In genomic region chr16:38753631-38754030, GRCm38 (mm10) we compare ENCODE assay signal across 10 mouse cellular contexts. TPM values are rescaled to one million over a fixed set of nuclear protein-coding genes. Genes with fewer than 3 reads are reported as not detected.
A peak's percentile ranks its signal among the peaks of the same experiment; 100 is the strongest.
DNase-seq lines count a peak whose midpoint lies in the region; ATAC-seq and TF ChIP-seq lines count a peak whose summit lies in the region.
"Had no signal": no experiment of that assay in that cellular context is flagged by ENCODE, and none has a peak within 500 bp of the region (broad histone marks: within the 10 kb centered on the region; RNA-seq: fewer than 3 reads in every experiment).

No protein-coding gene starts in this region.

- no peak for TF ChIP-seq EP300 in stomach, postnatal 0 days (optimal IDR thresholded peaks at IDR 0.05)

- peaks cover 17% of the 10 kb centered on the region for H3K4me1 ChIP-seq in hindbrain, embryonic 10.5 days (replicated peaks)
- H3K4me1 ChIP-seq in hindbrain, embryonic 12.5 days: peaks cover 5% of the 10 kb centered on the region; the same call in 1 of the 2 replicates
- H3K4me1 ChIP-seq in stomach, postnatal 0 days (replicated peaks; ENCODE audit: control insufficient read depth, insufficient read depth): no peaks in the 10 kb centered on the region

- WGBS in hindbrain, embryonic 10.5 days: 57% methylated on average over 11 of the region's 11 CpGs
- WGBS in hindbrain, embryonic 12.5 days: 57% methylated on average over 11 of the region's 11 CpGs
- WGBS in stomach, postnatal 0 days: 59% methylated on average over 11 of the region's 11 CpGs

- no peaks in the 10 kb centered on the region for H3K27me3 ChIP-seq in hindbrain, embryonic 10.5 days (ENCODE audit: insufficient read depth, poor library complexity, severe bottlenecking)
- no peaks in the 10 kb centered on the region for H3K27me3 ChIP-seq in hindbrain, embryonic 12.5 days
- no peaks in the 10 kb centered on the region for H3K27me3 ChIP-seq in stomach, postnatal 0 days (ENCODE audit: control insufficient read depth, insufficient read depth, low read length)
- H3K27me3 ChIP-seq: intestine, embryonic 15.5 days had no signal

- H3K36me3 ChIP-seq in hindbrain, embryonic 10.5 days: peaks cover 19% of the 10 kb centered on the region
- peaks cover 9% of the 10 kb centered on the region; the same call in 1 of the 2 replicates for H3K36me3 ChIP-seq in hindbrain, embryonic 12.5 days
- H3K36me3 ChIP-seq in stomach, postnatal 0 days (ENCODE audit: control insufficient read depth, insufficient read depth, low read length): peaks cover 3% of the 10 kb centered on the region; the same call in 1 of the 2 replicates
- H3K36me3 ChIP-seq: intestine, embryonic 15.5 days had no signal

- DNase-seq in embryo, embryonic 10 days (ENCODE audit: low spot score): peak; percentile 54
- DNase-seq in embryo, embryonic 9.5 days (ENCODE audit: extremely low spot score): no peak
- peak; percentile 52 for DNase-seq in hindbrain, embryonic 10.5 days (ENCODE audit: low spot score)
- peak; percentile 11 for DNase-seq in right cerebral cortex, postnatal 14 days
- no peak for DNase-seq in right cerebral cortex, postnatal 25 days
- DNase-seq in stomach, postnatal 0 days (ENCODE audit: low spot score): no peak
- no peak for DNase-seq in kidney, postnatal 36 days
- DNase-seq: thymus, postnatal 36 days had no signal

- no peak overlapping the region for H3K4me2 ChIP-seq in hindbrain, embryonic 12.5 days (replicated peaks)
- H3K4me2 ChIP-seq in stomach, postnatal 0 days (replicated peaks; ENCODE audit: low read depth): no peak overlapping the region
- H3K4me2 ChIP-seq: intestine, embryonic 15.5 days had no signal

- no peak for ATAC-seq in hindbrain, embryonic 12.5 days (ENCODE audit: low FRiP score)
- ATAC-seq in stomach, postnatal 0 days (ENCODE audit: low FRiP score, low TSS enrichment): peak; percentile 55; the same call in 1 of the 2 replicates
- ATAC-seq: intestine, embryonic 15.5 days had no signal

- peak overlapping the region; percentile 18; the same call in 1 of the 2 replicates for H3K27ac ChIP-seq in hindbrain, embryonic 10.5 days
- H3K27ac ChIP-seq in hindbrain, embryonic 12.5 days: no peak overlapping the region
- no peak overlapping the region for H3K27ac ChIP-seq in stomach, postnatal 0 days (replicated peaks)
- H3K27ac ChIP-seq: intestine, embryonic 15.5 days had no signal

- H3K9ac ChIP-seq in hindbrain, embryonic 12.5 days: no peak overlapping the region
- no peak overlapping the region for H3K9ac ChIP-seq in stomach, postnatal 0 days (ENCODE audit: low read length)
- H3K9ac ChIP-seq: intestine, embryonic 15.5 days had no signal

- no peak for TF ChIP-seq CTCF in stomach, postnatal 0 days (IDR thresholded peaks at IDR 0.05; ENCODE audit: low read depth)

- H3K4me3 ChIP-seq in hindbrain, embryonic 10.5 days: no peak overlapping the region
- no peak overlapping the region for H3K4me3 ChIP-seq in hindbrain, embryonic 12.5 days
- no peak overlapping the region for H3K4me3 ChIP-seq in stomach, postnatal 0 days (ENCODE audit: low read depth, low read length)
- H3K4me3 ChIP-seq: intestine, embryonic 15.5 days had no signal

- H3K9me3 ChIP-seq in hindbrain, embryonic 10.5 days: no peaks in the 10 kb centered on the region
- no peaks in the 10 kb centered on the region for H3K9me3 ChIP-seq in hindbrain, embryonic 12.5 days (replicated peaks)
- no peaks in the 10 kb centered on the region for H3K9me3 ChIP-seq in stomach, postnatal 0 days (ENCODE audit: control insufficient read depth, low read length)
- H3K9me3 ChIP-seq: intestine, embryonic 15.5 days had no signal

RNA-seq across cellular contexts. Expression of gene B4galt4, which starts 11.6 kb away (rescaled TPM):
- polyA plus RNA-seq in hindbrain, embryonic 10.5 days (2016; fragmentation: Nextera tagmentation; extraction: Ambion mirVana): 25.5 and 25.6 TPM in 2 replicates
- 29.9 and 33.4 TPM in 2 replicates for polyA plus RNA-seq in hindbrain, embryonic 12.5 days (2016; fragmentation: Nextera tagmentation; extraction: Ambion mirVana)
- 9.1 and 9.3 TPM in 2 replicates for polyA plus RNA-seq in stomach, postnatal 0 days (2015; fragmentation: Nextera tagmentation; extraction: Ambion mirVana)

RNA-seq across cellular contexts. Expression of gene Arhgap31, which starts 40.6 kb away (rescaled TPM):
- polyA plus RNA-seq in hindbrain, embryonic 10.5 days (2016; fragmentation: Nextera tagmentation; extraction: Ambion mirVana): 8.8 and 9.0 TPM in 2 replicates
- polyA plus RNA-seq in hindbrain, embryonic 12.5 days (2016; fragmentation: Nextera tagmentation; extraction: Ambion mirVana): 13.9 and 15.4 TPM in 2 replicates
- polyA plus RNA-seq in stomach, postnatal 0 days (2015; fragmentation: Nextera tagmentation; extraction: Ambion mirVana): 3.1 and 3.4 TPM in 2 replicates

RNA-seq across cellular contexts. Expression of gene Upk1b, which starts 46.5 kb away (rescaled TPM):
- polyA plus RNA-seq in hindbrain, embryonic 10.5 days (2016; fragmentation: Nextera tagmentation; extraction: Ambion mirVana): 0.52 and 1.8 TPM in 2 replicates
- polyA plus RNA-seq in hindbrain, embryonic 12.5 days (2016; fragmentation: Nextera tagmentation; extraction: Ambion mirVana): 3.2 and 3.8 TPM in 2 replicates
- 34.4 and 40.2 TPM in 2 replicates for polyA plus RNA-seq in stomach, postnatal 0 days (2015; fragmentation: Nextera tagmentation; extraction: Ambion mirVana)

Comparison
In these comparisons a context has a peak if more than half of its experiments do, and no peak if none do; other contexts are left out.
1. DNase-seq: peak in embryo, embryonic 10 days (single experiment), hindbrain, embryonic 10.5 days (single experiment) and right cerebral cortex, postnatal 14 days (single experiment); none in embryo, embryonic 9.5 days (single experiment), right cerebral cortex, postnatal 25 days (single experiment), stomach, postnatal 0 days (single experiment) and kidney, postnatal 36 days (0 of 2).